Mouse (Mus musculus) urinary bladder, adult 2 months (tissue): ENCODE data around the gene Ak6. TPM values are rescaled to one million over a fixed set of nuclear protein-coding genes. Genes with fewer than 3 reads are reported as not detected.

Experiments used
- DNase-seq: peaks from one replicate; pipeline ENCODE4 v3.0.0; 2022; ENCODE audit warnings: low spot score
- polyA plus RNA-seq: library from polyadenylated mRNA; depleted of rRNA; stranded (reverse); fragments of >200 nt; gene quantifications from 2 replicates; pipeline ENCODE4 v1.2.3, GENCODE M21; 2012; rRNA removed

The Ak6 gene
- polyA plus RNA-seq, 1 experiment = 135 TPM

- peak; percentile 46 for DNase-seq
Observed at GRCm38 (mm10) chr13:100669291-100670022, 18.7 kb downstream of the Ak6 start, which contains the start of gene Ccdc125. Gene Ccdc125, plus strand, starts transcription at chr13:100669717.

- DNase-seq = no peak
Observed at GRCm38 (mm10) chr13:100670181-100670741, 19.5 kb downstream of the Ak6 start.

- no peak for DNase-seq
Observed at GRCm38 (mm10) chr13:100675936-100676635, 25.3 kb downstream of the Ak6 start.

GRCm38 (mm10) chr13:100681615-100682014, 30.8 kb downstream of the Ak6 start:
- no peak for DNase-seq

- DNase-seq = no peak
Observed at GRCm38 (mm10) chr13:100682837-100683236, 32.1 kb downstream of the Ak6 start.

- no peak for DNase-seq
Observed at GRCm38 (mm10) chr13:100684355-100684754, 33.6 kb downstream of the Ak6 start.

GRCm38 (mm10) chr13:100687513-100687912, 36.7 kb downstream of the Ak6 start:
- no peak for DNase-seq

GRCm38 (mm10) chr13:100697541-100697940, 46.8 kb downstream of the Ak6 start:
- DNase-seq = no peak

- DNase-seq = no peak
Observed at GRCm38 (mm10) chr13:100698866-100699265, 48.1 kb downstream of the Ak6 start.

- no peak for DNase-seq
Observed at GRCm38 (mm10) chr13:100703468-100703867, 52.7 kb downstream of the Ak6 start.

- DNase-seq = no peak
Observed at GRCm38 (mm10) chr13:100706206-100706605, 55.4 kb downstream of the Ak6 start.

GRCm38 (mm10) chr13:100715467-100715866, 64.7 kb downstream of the Ak6 start:
- DNase-seq = no peak

Other genes with a start within 250 kb of the Ak6 start
- 0.04 and 0.07 TPM in 2 replicates for gene Naip1, start 198.1 kb upstream of the Ak6 start, polyA plus RNA-seq
- gene Gtf2h2, start 158.4 kb upstream of the Ak6 start, polyA plus RNA-seq = 38.1 and 46.5 TPM in 2 replicates
- gene Ocln, start 98.3 kb upstream of the Ak6 start, polyA plus RNA-seq = 10.0 and 11.1 TPM in 2 replicates
- 13.9 and 14.9 TPM in 2 replicates for gene Marveld2, start 34.0 kb upstream of the Ak6 start, polyA plus RNA-seq
- 13.9 and 14.5 TPM in 2 replicates for gene Rad17, start 72 bp downstream of the Ak6 start, polyA plus RNA-seq
- gene Taf9, start 600 bp downstream of the Ak6 start, polyA plus RNA-seq = 8.3 and 8.7 TPM in 2 replicates
- gene Ccdc125, start 18.7 kb downstream of the Ak6 start, polyA plus RNA-seq = 8.8 and 9.1 TPM in 2 replicates
- 27.4 and 33.6 TPM in 2 replicates for gene Cdk7, start 80.0 kb downstream of the Ak6 start, polyA plus RNA-seq
- gene Mrps36, start 93.7 kb downstream of the Ak6 start, polyA plus RNA-seq = 75.0 and 84.5 TPM in 2 replicates
- 0.88 and 1.6 TPM in 2 replicates for gene Cenph, start 124.9 kb downstream of the Ak6 start, polyA plus RNA-seq
- 3.1 and 3.2 TPM in 2 replicates for gene Ccnb1, start 135.6 kb downstream of the Ak6 start, polyA plus RNA-seq
- gene Slc30a5, start 182.4 kb downstream of the Ak6 start, polyA plus RNA-seq = 44.7 and 48.8 TPM in 2 replicates